Mouse (Mus musculus): Measurements from ENCODE around the gene Pcnx.

- TF ChIP-seq POLR2A (IDR thresholded peaks at IDR 0.05; ENCODE audit: low read depth, low read length) (no peak), CTCF (IDR thresholded peaks at IDR 0.05; ENCODE audit: extremely low read depth, insufficient read length, insufficient replicate concordance, low read depth, low read length) (no peak)
These were observed 63.0 kb downstream of the Pcnx start for GRCm38 (mm10) chr12:81922838-81923237.
